Mouse (Mus musculus) liver, embryonic 11.5 days (tissue): ENCODE data around the gene Acsf3. TPM values are rescaled to one million over a fixed set of nuclear protein-coding genes. Genes with fewer than 3 reads are reported as not detected.

ENCODE experiments used
- ATAC-seq: fragments of 200-750 bp; cut with Nextera tagmentation; replicated peaks from 2 replicates; pipeline ENCODE4 v1.8.0; 2017; ENCODE audit warnings: moderate number of reproducible peaks, mild to moderate bottlenecking, moderate TSS enrichment, moderate library complexity; ENCODE audit not compliant: low FRiP score
- DNase-seq: peaks from one replicate; pipeline ENCODE4 v3.0.0-alpha.2; 2017; ENCODE audit warnings: low spot score
- H3K27ac ChIP-seq: fragments of 300-500 bp; sonication (generic); 2 replicates; pipeline ENCODE4 v1.5.1; 2014; ENCODE audit warnings: mild to moderate bottlenecking, low read depth, low read length, control low read depth
- H3K27me3 ChIP-seq: fragments of 300-500 bp; sonication (generic); replicated peaks from 2 replicates; pipeline ENCODE4 v1.6.1; 2014; ENCODE audit warnings: low read length, mixed read lengths; ENCODE audit not compliant: control insufficient read depth, insufficient read depth
- H3K36me3 ChIP-seq: fragments of 300-500 bp; sonication (generic); 2 replicates; pipeline ENCODE4 v1.6.1; 2014; ENCODE audit warnings: mild to moderate bottlenecking, low read length, moderate library complexity, mixed read lengths; ENCODE audit not compliant: control insufficient read depth, insufficient read depth
- H3K4me1 ChIP-seq: fragments of 300-500 bp; sonication (generic); replicated peaks from 2 replicates; pipeline ENCODE4 v1.6.1; 2014; ENCODE audit warnings: low read length, mixed read lengths; ENCODE audit not compliant: control insufficient read depth, insufficient read depth
- H3K4me2 ChIP-seq: fragments of 300-500 bp; sonication (generic); 2 replicates; pipeline ENCODE4 v1.6.1; 2014; ENCODE audit warnings: mild to moderate bottlenecking, control low read depth, moderate library complexity
- H3K4me3 ChIP-seq: fragments of 300-500 bp; sonication (generic); 2 replicates; pipeline ENCODE4 v1.5.1; 2014; ENCODE audit warnings: low read depth, low read length, control low read depth
- H3K9ac ChIP-seq: fragments of 300-500 bp; sonication (generic); 2 replicates; pipeline ENCODE4 v1.6.1; 2014; ENCODE audit warnings: low read depth, low read length, control low read depth
- H3K9me3 ChIP-seq: fragments of 300-500 bp; sonication (generic); 2 replicates; pipeline ENCODE4 v1.6.1; 2016; ENCODE audit warnings: low read length, inconsistent platforms, mixed read lengths; ENCODE audit not compliant: control insufficient read depth
- WGBS: fragments of 180-500 bp; shearing (Covaris S2); extraction: QIAGEN DNeasy Blood & Tissue Kit; methylation state at CpG from one replicate; pipeline ENCODE4 v1.1.7; 2014; 5-methylcytosine and 5-hydroxymethylcytosine counted together
- polyA plus RNA-seq: library from polyadenylated mRNA; unstranded; fragments of >200 nt; fragmentation: Nextera tagmentation; extraction: Ambion mirVana; gene quantifications from 2 replicates; pipeline ENCODE4 v1.2.1, GENCODE M21; 2014

Acsf3 gene
- polyA plus RNA-seq, 1 experiment from 2014 or later = 16.6 TPM

GRCm38 (mm10) chr8:122751342-122751741, 23.9 kb upstream of the Acsf3 start:
- H3K27ac ChIP-seq = no peak overlapping the region
- 0 out of 2 replicates have a peak, but pooled peaks cover 3% of the 10 kb centered on the region for H3K4me1 ChIP-seq
- H3K9me3 ChIP-seq = no peaks in the 10 kb centered on the region
- no peak for DNase-seq
- no peak for ATAC-seq
- no peak overlapping the region for H3K4me2 ChIP-seq
- 75% methylated on average over 5 of the region's 5 CpGs for WGBS
- no peak overlapping the region for H3K9ac ChIP-seq
- peaks cover 36% of the 10 kb centered on the region for H3K27me3 ChIP-seq
- no peak overlapping the region for H3K4me3 ChIP-seq
- no peaks in the 10 kb centered on the region for H3K36me3 ChIP-seq

GRCm38 (mm10) chr8:122752111-122752721, 23.1 kb upstream of the Acsf3 start:
- ATAC-seq (no peak), DNase-seq (no peak)
- 80% methylated on average over 29 of the region's 29 CpGs for WGBS
- Histone ChIP-seq H3K9ac (no peak overlapping the region), H3K4me3 (no peak overlapping the region), H3K4me1 (0 out of 2 replicates have a peak, but pooled peaks cover 3% of the 10 kb centered on the region), H3K27ac (no peak overlapping the region), H3K4me2 (no peak overlapping the region), H3K27me3 (peaks cover 27% of the 10 kb centered on the region), H3K9me3 (no peaks in the 10 kb centered on the region), H3K36me3 (no peaks in the 10 kb centered on the region)

- Histone ChIP-seq H3K4me2 (no peak overlapping the region), H3K9me3 (no peaks in the 10 kb centered on the region), H3K9ac (no peak overlapping the region), H3K27me3 (peaks cover 7% of the 10 kb centered on the region; the same call in 1 of the 2 replicates), H3K36me3 (no peaks in the 10 kb centered on the region), H3K4me1 (peaks cover 13% of the 10 kb centered on the region), H3K27ac (no peak overlapping the region), H3K4me3 (no peak overlapping the region)
- ATAC-seq = no peak
- DNase-seq = no peak
These were observed 16.7 kb upstream of the Acsf3 start for GRCm38 (mm10) chr8:122758597-122758996.

GRCm38 (mm10) chr8:122760116-122760515, 15.2 kb upstream of the Acsf3 start:
- no peak overlapping the region for H3K4me2 ChIP-seq
- peaks cover 7% of the 10 kb centered on the region; the same call in 1 of the 2 replicates for H3K27me3 ChIP-seq
- H3K4me1 ChIP-seq = peaks cover 15% of the 10 kb centered on the region
- no peaks in the 10 kb centered on the region for H3K9me3 ChIP-seq
- no peak overlapping the region for H3K4me3 ChIP-seq
- DNase-seq (no peak), ATAC-seq (no peak)
- no peak overlapping the region for H3K27ac ChIP-seq
- 70% methylated on average over 7 of the region's 7 CpGs for WGBS
- no peak overlapping the region for H3K9ac ChIP-seq
- no peaks in the 10 kb centered on the region for H3K36me3 ChIP-seq

GRCm38 (mm10) chr8:122761109-122761508, 14.2 kb upstream of the Acsf3 start:
- peaks cover 16% of the 10 kb centered on the region for H3K4me1 ChIP-seq
- DNase-seq = no peak
- no peak overlapping the region for H3K4me2 ChIP-seq
- peaks cover 7% of the 10 kb centered on the region; the same call in 1 of the 2 replicates for H3K27me3 ChIP-seq
- ATAC-seq = no peak
- WGBS = 66% methylated on average over 6 of the region's 6 CpGs
- H3K9ac ChIP-seq = no peak overlapping the region
- H3K9me3 ChIP-seq = no peaks in the 10 kb centered on the region
- no peak overlapping the region for H3K27ac ChIP-seq
- H3K4me3 ChIP-seq = no peak overlapping the region
- H3K36me3 ChIP-seq = no peaks in the 10 kb centered on the region

GRCm38 (mm10) chr8:122762731-122763266, 12.5 kb upstream of the Acsf3 start:
- Histone ChIP-seq H3K4me1 (peaks cover 20% of the 10 kb centered on the region), H3K27me3 (peaks cover 7% of the 10 kb centered on the region; the same call in 1 of the 2 replicates), H3K4me3 (no peak overlapping the region), H3K9ac (no peak overlapping the region), H3K9me3 (no peaks in the 10 kb centered on the region), H3K36me3 (no peaks in the 10 kb centered on the region), H3K27ac (no peak overlapping the region), H3K4me2 (no peak overlapping the region)
- peak; percentile 61 for ATAC-seq
- 46% methylated on average over 12 of the region's 12 CpGs for WGBS
- no peak for DNase-seq

- DNase-seq (no peak), ATAC-seq (no peak)
- Histone ChIP-seq H3K4me2 (no peak overlapping the region), H3K9me3 (no peaks in the 10 kb centered on the region), H3K4me1 (peaks cover 20% of the 10 kb centered on the region), H3K9ac (no peak overlapping the region), H3K36me3 (no peaks in the 10 kb centered on the region), H3K27me3 (peaks cover 10% of the 10 kb centered on the region; the same call in 1 of the 2 replicates), H3K4me3 (no peak overlapping the region), H3K27ac (no peak overlapping the region)
- WGBS = 56% methylated on average over 14 of the region's 14 CpGs
These were observed 12.0 kb upstream of the Acsf3 start for GRCm38 (mm10) chr8:122763267-122763738.

GRCm38 (mm10) chr8:122764790-122765474, 10.4 kb upstream of the Acsf3 start:
- peaks cover 20% of the 10 kb centered on the region for H3K4me1 ChIP-seq
- H3K9me3 ChIP-seq = no peaks in the 10 kb centered on the region
- no peak for ATAC-seq
- no peak for DNase-seq
- 71% methylated on average over 7 of the region's 7 CpGs for WGBS
- no peak overlapping the region for H3K9ac ChIP-seq
- no peak overlapping the region for H3K4me3 ChIP-seq
- H3K27me3 ChIP-seq = peaks cover 13% of the 10 kb centered on the region; the same call in 1 of the 2 replicates
- no peak overlapping the region for H3K27ac ChIP-seq
- no peaks in the 10 kb centered on the region for H3K36me3 ChIP-seq
- H3K4me2 ChIP-seq = no peak overlapping the region
